Mouse (Mus musculus): Measurements from ENCODE around the gene Fry. TPM values are rescaled to one million over a fixed set of nuclear protein-coding genes. Genes with fewer than 3 reads are reported as not detected.

Fry gene
- 10.0 and 11.2 TPM in 2 replicates for polyA plus RNA-seq (2012; rRNA removed)

DNA sequence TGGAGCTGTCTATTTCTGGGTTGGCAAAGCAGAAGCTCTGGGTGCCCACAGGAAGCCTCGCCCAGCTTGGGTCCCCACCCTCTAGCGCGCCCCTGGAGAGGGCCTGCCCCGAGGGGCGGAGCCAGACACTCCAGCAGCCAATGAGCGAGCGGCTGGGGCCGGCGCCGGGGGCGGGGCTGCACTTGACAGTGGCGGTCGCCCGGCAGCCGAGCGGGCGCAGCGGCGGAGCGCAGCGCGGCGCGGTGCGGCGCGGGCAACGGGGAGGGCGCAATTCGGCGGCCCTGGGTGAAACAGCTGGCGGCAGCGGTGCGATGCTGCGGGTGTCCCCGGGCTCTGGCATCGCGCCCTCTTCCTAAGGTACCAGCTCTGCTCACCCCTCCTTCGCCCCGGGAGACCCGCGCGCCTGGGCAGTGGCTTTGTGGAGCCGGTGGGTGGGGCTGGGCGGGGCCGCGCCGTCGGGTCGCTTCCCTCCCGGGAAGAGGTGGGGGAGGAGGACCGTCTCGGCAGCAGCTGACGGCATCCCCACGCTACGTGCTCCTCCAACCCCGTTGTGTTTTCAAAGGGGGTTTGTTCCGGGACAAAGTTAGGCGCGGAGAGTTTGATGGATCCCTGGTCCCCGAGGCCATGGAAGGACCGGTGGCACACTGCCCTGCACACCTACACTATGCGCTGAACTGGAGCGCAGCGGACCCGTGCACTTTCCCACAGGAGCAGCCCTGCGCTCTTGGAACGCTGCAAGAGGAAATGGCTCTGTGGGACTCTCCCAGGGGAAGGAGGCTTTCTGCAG lies at the start of gene Fry:
Gene Fry (plus strand): TSS at position 191 of the 787 bp plus-strand sequence.

GRCm38 (mm10) chr5:150518064-150518463 lies 399.6 kb downstream of the Fry start, which contains the start of gene Zar1l:
TSS of gene Zar1l (minus strand) at chr5:150518164.

DNA sequence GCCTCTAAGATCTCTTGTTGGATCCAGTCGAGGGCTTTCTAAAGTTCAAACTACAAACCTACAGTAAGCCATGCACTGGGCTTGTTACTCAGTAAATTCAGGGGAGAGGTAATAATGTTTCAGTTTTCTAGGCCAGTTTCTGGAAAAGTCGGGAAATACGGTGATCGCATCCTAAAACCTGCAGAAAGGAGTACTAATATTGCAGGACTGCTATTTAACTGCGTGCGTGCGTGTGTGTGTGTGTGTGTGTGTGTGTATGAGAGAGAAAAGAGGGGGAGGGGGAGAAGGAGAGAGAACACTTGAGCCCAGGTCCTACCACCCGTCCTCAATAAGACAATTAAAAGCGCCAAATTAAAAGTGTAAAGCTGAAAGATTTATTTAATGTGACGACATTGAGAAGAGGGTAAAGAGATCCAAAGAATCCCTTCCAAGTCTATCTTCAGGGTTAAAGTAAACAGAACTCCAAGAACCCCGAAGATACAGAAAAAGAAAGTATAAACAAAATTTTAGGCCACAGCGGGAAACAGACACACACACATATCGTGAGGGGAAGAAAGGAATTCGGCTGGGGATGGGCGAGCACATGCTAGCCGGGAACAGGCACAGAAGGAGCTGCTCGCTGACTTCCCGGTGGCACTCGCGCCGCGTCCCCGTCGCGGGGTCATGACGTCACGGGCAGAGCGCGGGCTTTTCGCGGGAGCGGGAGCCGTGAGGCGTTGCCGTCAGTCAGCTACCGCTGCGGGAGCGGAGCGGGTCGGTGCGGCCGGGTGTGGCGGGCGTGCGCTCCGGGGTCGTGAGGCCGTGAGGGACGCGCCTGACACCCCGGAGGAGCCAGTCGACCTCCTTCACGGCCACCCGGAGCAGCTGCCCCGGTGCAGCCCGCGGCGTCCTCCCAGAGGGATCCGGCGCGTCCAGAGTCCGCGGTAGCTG lies 403.8 kb downstream of the Fry start, which contains the start of gene Brca2:
Gene Brca2 (plus strand): TSS at position 694 of the 930 bp plus-strand sequence.

Other genes starting within 250 kb of the Fry start
- gene Rxfp2, start 100.0 kb upstream of the Fry start, polyA plus RNA-seq (2012; rRNA removed): 0.06 and 0.09 TPM in 2 replicates

Data from colon, adult 2 months (tissue).